Mouse (Mus musculus) kidney, adult 11 months (tissue): ENCODE data around the gene Grm1.

Experiments used
- DNase-seq: peaks from one replicate; pipeline ENCODE4 v3.0.0; 2022

Grm1 gene

GRCm38 (mm10) chr10:10964490-10965150, 117.5 kb downstream of the Grm1 start:
- no peak for DNase-seq

GRCm38 (mm10) chr10:10950557-10950956, 131.6 kb downstream of the Grm1 start:
- no peak for DNase-seq

DNA sequence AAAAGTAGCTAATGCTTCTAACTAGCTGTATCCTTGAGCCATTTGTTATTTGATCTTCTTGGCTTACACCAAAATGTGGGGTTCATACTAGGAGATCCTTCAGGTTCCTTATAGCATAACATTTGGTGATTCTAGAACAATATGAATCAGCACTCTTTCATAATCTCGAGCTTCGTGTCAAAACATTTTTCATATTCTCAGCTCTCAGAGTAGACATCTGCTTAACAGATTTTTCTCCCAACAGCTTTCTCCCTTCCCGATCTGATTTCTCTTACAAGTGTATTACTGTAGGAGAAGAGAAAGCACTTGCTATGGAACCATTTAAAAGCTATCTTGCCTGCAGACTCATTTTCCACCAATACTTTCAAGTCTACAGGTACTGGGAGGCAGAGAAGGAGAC, 133.0 kb downstream of the Grm1 start:
- DNase-seq: no peak

GRCm38 (mm10) chr10:10947531-10947930, 134.6 kb downstream of the Grm1 start:
- DNase-seq: no peak

DNA sequence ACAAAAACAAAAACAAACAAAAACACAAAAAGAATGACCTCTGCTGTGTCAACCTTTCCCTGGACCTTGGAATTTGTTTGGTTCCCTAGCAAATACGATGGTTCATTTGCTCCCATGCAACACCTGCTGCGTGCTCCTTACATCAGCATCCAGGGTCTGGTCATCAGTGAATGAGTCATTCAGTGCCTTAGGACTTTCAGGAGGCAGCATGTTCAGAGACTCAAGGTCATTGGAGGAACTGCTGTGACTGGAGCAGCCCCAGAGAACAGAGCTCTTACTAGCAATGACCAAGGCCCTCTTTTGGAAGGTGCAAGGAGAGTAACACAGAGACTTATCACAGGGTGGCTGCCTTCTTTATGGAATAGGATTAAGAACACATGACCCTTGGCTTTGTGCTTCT, 138.2 kb downstream of the Grm1 start:
- DNase-seq: no peak

GRCm38 (mm10) chr10:10942248-10942647, 139.9 kb downstream of the Grm1 start:
- no peak for DNase-seq

DNA sequence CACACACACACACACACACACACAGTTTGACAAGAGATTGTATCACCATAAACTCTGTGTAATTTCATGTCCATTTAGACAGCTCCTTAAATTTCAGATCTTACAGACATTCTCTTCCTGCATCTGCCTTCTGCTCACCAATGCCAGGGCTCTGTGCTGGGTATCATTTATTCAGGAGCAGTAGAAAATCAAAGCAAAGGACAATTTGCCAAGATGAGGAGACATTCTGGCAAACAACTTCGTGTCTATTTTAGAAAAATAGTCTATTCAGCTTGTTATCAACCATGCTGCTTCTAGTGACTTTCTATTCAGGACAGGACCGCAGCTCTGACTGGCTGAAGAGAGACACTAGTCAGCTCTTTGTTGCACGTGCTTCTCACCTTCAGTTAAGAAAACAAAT, 146.3 kb downstream of the Grm1 start:
- DNase-seq: no peak

- DNase-seq: no peak
Measured at GRCm38 (mm10) chr10:10929672-10930071, 152.5 kb downstream of the Grm1 start.

GRCm38 (mm10) chr10:10928798-10929366, 153.3 kb downstream of the Grm1 start:
- DNase-seq: no peak

GRCm38 (mm10) chr10:10917857-10918399, 164.2 kb downstream of the Grm1 start:
- no peak for DNase-seq

DNA sequence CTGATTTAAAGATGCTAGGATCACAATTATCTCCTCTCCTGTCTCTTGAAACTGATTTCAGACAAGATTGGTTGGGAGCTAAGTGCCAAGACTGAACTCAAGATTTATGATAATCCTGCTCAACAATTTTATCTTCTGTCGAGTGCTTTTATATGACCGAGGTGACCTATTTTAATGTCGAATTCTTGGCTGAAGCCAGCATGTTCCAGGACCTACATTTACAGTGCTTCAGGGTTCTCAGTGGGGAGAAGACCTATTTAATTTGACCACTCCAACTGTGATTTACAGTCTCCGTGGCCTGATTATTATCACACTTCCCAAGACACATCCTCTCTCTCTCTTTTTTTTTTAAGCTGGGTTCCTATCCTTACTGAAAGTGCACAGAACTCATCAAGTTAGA, 168.5 kb downstream of the Grm1 start:
- no peak for DNase-seq

GRCm38 (mm10) chr10:10890221-10890620, 191.9 kb downstream of the Grm1 start:
- DNase-seq: no peak

GRCm38 (mm10) chr10:10888521-10888920, 193.6 kb downstream of the Grm1 start:
- DNase-seq: no peak

DNA sequence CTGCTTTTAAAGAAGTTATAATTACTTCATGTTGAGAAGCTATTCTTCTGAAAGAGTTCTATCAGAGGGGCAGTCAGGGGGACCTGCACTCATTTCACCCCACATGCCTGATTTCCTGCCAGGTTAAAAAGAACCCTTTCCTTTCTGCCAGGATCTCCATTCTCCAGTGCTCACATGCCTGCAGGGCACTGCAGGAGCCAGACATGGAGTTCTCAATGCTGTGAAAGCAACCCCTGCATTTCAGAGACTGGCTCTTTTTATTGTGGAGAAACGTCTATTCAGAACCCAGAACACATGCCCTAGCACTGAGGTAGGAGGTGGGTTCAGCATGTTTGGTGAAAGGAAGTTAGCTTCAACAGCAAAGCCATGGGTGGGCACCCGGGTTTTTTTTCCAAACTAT, 197.2 kb downstream of the Grm1 start:
- no peak for DNase-seq

GRCm38 (mm10) chr10:10872142-10872541, 210.0 kb downstream of the Grm1 start:
- DNase-seq: no peak

- DNase-seq: no peak
Measured at GRCm38 (mm10) chr10:10870271-10870670, 211.9 kb downstream of the Grm1 start.

- DNase-seq: no peak
Measured at GRCm38 (mm10) chr10:10866278-10866677, 215.9 kb downstream of the Grm1 start.

- no peak for DNase-seq
Measured at GRCm38 (mm10) chr10:10864759-10865158, 217.4 kb downstream of the Grm1 start.

DNA sequence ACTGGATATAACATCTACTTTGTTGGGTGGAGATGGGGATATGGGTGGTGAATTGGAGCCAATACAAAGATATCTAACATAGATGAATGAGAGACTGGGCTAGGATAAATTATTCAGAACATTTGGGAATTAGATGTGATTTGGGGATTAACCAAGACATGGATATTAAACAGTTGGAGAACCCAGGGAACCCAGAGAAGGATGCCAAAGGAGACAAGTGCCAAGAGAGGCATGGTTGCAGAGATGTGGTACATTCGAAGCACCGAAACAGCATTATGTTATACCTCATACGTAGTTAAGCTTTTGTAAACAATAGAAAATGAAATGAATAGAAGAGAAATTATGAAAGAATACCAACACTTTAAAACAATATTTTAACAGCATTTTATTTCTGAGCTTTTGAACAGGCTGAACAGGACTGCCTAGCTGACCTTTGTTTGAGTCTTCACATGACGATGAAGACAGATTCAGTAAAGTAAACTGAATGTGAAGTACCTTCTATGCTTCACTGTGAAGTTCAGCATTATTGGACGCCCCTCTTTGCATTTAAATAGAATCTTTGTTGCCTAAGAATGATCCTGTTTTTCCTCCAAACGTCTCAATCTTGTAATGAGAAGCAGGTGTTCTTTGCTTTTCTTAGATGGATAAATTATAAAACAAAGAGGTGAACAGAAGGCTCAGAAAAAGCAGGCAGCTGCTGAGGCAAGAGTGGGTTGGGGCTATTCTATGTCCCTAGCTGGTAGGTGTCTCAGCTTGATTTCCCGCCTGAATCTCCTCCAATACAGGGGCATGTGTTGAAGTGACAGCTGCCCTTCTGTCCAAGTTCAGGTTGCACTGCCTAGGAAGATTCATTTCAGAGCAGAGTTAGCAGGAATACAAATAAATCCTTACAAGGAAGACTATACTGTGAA, 234.5 kb downstream of the Grm1 start:
- no peak for DNase-seq

DNA sequence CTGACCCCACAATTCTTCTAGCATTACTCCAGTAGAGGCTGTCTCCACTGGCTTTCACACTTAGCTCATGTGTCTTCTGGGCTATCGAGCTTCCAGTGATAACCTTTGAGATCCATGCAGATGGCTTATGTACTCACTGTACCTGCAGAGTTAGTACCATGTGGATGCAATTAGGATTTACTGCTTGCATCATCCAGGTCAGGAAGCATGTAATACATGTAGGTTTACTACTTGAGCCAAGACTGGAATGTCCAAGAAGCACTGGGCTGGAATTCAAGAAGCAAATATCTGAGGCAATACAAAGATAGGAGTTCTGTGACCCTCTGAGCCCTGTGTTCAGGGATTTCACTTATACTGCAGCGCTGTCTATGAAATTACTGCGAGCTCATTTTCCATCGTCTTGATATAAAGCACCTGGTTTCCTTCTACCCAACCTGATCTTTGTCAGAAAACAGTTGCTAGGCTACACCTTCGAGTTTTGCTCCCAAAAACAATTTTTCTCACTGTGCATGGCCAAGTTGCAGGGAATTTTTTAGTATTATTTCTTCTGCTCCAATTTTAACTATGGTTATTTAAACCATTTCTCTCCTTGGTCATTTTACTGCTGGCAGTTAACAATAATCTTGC, 237.0 kb downstream of the Grm1 start:
- no peak for DNase-seq

DNA sequence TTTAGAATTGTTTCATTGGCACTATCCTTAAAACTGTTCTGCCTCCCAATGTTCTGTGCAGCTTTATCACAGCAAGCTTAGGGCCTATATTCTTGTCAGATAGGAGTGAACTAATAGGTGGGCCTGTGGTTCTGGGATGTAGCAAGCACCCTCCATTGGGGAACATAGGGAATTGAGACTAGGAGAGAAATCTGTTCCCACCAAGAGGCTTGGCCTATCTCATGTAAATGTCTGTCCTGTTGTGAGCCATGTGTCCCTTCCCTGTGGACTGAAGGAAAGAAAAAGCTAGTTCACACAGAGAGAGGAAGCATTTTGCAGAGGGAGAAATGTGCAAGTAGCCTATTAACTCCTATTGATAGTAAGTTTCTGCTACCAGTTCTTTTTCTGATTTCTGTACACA, 246.8 kb downstream of the Grm1 start:
- no peak for DNase-seq

DNA sequence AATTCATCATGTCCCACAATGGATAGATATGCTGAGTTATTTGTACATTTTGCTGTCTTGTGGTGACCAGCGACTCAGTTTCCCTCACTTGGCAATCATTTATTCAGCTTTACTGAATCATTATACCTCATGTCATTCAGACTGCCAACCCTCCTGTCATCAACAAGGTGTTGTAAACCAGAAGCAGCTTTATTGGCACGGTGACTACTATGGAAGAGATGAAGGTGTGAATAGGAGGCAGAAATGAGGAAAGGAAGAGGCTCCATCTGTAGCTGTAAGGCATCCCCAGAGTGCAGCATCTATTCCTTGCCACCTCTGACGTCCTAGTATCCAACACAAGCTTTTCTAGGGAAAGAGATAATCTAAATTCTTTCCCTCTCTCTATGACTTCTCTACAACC, 247.3 kb downstream of the Grm1 start:
- no peak for DNase-seq

DNA sequence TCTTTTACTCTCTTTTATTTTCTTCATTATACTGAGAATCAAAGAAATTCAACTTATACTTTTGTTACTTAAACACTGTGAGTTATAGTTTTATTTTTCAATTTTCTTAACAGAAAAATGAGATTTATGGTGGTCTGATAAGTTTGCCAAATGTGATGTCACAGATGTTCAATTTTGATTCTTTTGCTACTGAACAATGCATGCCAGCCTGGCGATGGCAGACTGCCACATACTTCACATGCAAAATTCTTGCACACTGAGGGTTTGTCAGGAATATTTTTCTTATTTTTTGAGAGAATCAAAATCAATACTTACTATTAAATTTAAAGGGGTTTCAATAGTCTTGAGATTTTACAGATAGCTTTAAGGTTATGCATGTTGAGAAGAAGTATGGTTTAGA, 251.0 kb downstream of the Grm1 start:
- DNase-seq: no peak
